Mouse (Mus musculus) G1E (cell line): ENCODE results near the gene Ecel1. TPM values are rescaled to one million over a fixed set of nuclear protein-coding genes. Genes with fewer than 3 reads are reported as not detected.

Source experiments
- ATAC-seq: 2 replicates; pipeline ENCODE4 v1.8.0; 2016; ENCODE audit warnings: mild to moderate bottlenecking; ENCODE audit not compliant: insufficient number of reproducible peaks, poor library complexity, low FRiP score, severe bottlenecking; ENCODE audit errors: extremely low read depth
- DNase-seq: peaks from one replicate; pipeline ENCODE4 v3.0.0; 2012; ENCODE audit warnings: low spot score
- H3K27me3 ChIP-seq: 2 replicates; pipeline ENCODE4 v1.6.1; 2012; ENCODE audit warnings: mild to moderate bottlenecking, low read length, inconsistent platforms; ENCODE audit not compliant: insufficient read depth
- H3K36me3 ChIP-seq: replicated peaks from 2 replicates; pipeline ENCODE3; 2012; ENCODE audit warnings: mild to moderate bottlenecking, inconsistent platforms
- H3K4me1 ChIP-seq: 2 replicates; pipeline ENCODE4 v1.6.1; 2012; ENCODE audit warnings: low read depth, low read length, inconsistent platforms, mixed read lengths; ENCODE audit not compliant: insufficient read depth
- H3K4me3 ChIP-seq: 2 replicates; pipeline ENCODE4 v1.5.1; 2012; ENCODE audit warnings: low read depth, mild to moderate bottlenecking, inconsistent platforms, low read length, moderate library complexity, mixed read lengths
- H3K9me3 ChIP-seq: replicated peaks from 2 replicates; pipeline ENCODE4 v1.6.1; 2012; ENCODE audit warnings: inconsistent platforms
- CTCF ChIP-seq: IDR thresholded peaks from 2 replicates; pipeline ENCODE4 v1.5.1; 2012; ENCODE audit warnings: low read depth, low read length, inconsistent platforms, mixed read lengths
- GATA1 ChIP-seq: IDR thresholded peaks from 2 replicates; pipeline ENCODE4 v1.6.1; 2012; ENCODE audit warnings: borderline replicate concordance, low read length, inconsistent platforms, mixed read lengths
- GATA2 ChIP-seq: IDR thresholded peaks from 2 replicates; pipeline ENCODE4 v1.6.1; 2012; ENCODE audit warnings: low read depth, low read length, inconsistent platforms, borderline replicate concordance
- POLR2AphosphoS5 ChIP-seq: IDR thresholded peaks from 2 replicates; pipeline ENCODE4 v1.6.1; 2012; ENCODE audit warnings: low read depth, low read length, inconsistent platforms; ENCODE audit not compliant: insufficient replicate concordance
- TAL1 ChIP-seq: conservative IDR thresholded peaks from 2 replicates; pipeline ENCODE4 v1.6.1; 2012; ENCODE audit warnings: low read depth, low read length, inconsistent platforms, mixed read lengths
- polyA plus RNA-seq: library from polyadenylated mRNA; stranded (reverse); fragments of >175 nt; gene quantifications from 2 replicates; pipeline ENCODE4 v1.2.3, GENCODE M21; 2012
- total RNA-seq, 2 experiments: library from RNA; stranded (forward) in 1 of 2; stranded (reverse) in 1 of 2; fragments of 200-1000 nt in 1 of 2; fragments of >200 nt in 1 of 2; fragmentation: Nextera tagmentation in 1 of 2; gene quantifications; 2 replicates each; pipeline ENCODE4 v1.2.3; 2014 to 2017

Gene Ecel1
- total and polyA plus RNA-seq, 3 experiments: not detected

GRCm38 (mm10) chr1:87111719-87112354, 44.5 kb downstream of the Ecel1 start:
- Histone ChIP-seq H3K4me3 (no peak overlapping the region), H3K9me3 (no peaks in the 10 kb centered on the region), H3K4me1 (no peaks in the 10 kb centered on the region), H3K27me3 (peaks cover 1% of the 10 kb centered on the region), H3K36me3 (no peaks in the 10 kb centered on the region)
- TF ChIP-seq POLR2AphosphoS5 (no peak), TAL1 (no peak), CTCF (peak; percentile 24; the same call in 1 of the 2 replicates), GATA1 (no peak)
- ATAC-seq (no peak), DNase-seq (no peak)

GRCm38 (mm10) chr1:87108564-87108963, 47.8 kb downstream of the Ecel1 start:
- ATAC-seq (no peak), DNase-seq (no peak)
- no peaks in the 10 kb centered on the region; the same call in none of the 2 replicates for H3K27me3 ChIP-seq
- no peaks in the 10 kb centered on the region for H3K9me3 ChIP-seq
- no peaks in the 10 kb centered on the region for H3K4me1 ChIP-seq
- TF ChIP-seq GATA1 (no peak), POLR2AphosphoS5 (no peak), TAL1 (no peak), CTCF (no peak), GATA2 (no peak)
- H3K4me3 ChIP-seq: no peak overlapping the region
- H3K36me3 ChIP-seq: no peaks in the 10 kb centered on the region

GRCm38 (mm10) chr1:87106536-87106935, 49.8 kb downstream of the Ecel1 start:
- Histone ChIP-seq H3K36me3 (no peaks in the 10 kb centered on the region), H3K4me3 (no peak overlapping the region), H3K27me3 (peaks cover 4% of the 10 kb centered on the region), H3K4me1 (no peaks in the 10 kb centered on the region; the same call in 1 of the 2 replicates), H3K9me3 (no peaks in the 10 kb centered on the region)
- TF ChIP-seq POLR2AphosphoS5 (no peak), CTCF (no peak), GATA2 (no peak), TAL1 (no peak), GATA1 (no peak)
- no peak for DNase-seq
- no peak for ATAC-seq

DNA sequence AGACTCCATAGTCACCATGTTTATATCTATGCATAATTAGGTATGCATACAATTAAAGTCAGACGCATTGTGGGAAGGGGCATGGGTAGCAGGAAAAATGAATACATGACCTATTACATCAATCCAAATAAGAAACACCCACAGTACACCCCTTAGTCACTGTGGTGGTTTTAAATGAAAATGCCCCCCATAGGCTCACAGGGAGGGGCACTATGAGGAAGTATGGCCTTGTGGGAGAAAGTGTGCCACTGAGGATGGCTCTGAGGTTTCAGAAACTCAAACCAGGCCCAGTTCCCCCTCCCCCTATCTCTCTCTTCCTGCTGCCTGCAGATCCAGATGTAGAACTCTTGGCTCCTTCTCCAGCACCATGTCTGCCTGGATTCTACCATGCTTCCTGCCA, 52.4 kb downstream of the Ecel1 start:
- H3K36me3 ChIP-seq: no peaks in the 10 kb centered on the region
- TF ChIP-seq POLR2AphosphoS5 (no peak), TAL1 (no peak), GATA1 (no peak), CTCF (no peak), GATA2 (no peak)
- H3K27me3 ChIP-seq: peaks cover 7% of the 10 kb centered on the region; the same call in 1 of the 2 replicates
- H3K4me3 ChIP-seq: no peak overlapping the region
- ATAC-seq (no peak), DNase-seq (no peak)
- no peaks in the 10 kb centered on the region for H3K9me3 ChIP-seq
- H3K4me1 ChIP-seq: no peaks in the 10 kb centered on the region; the same call in 1 of the 2 replicates

GRCm38 (mm10) chr1:87102114-87102513, 54.2 kb downstream of the Ecel1 start:
- no peak for DNase-seq
- TF ChIP-seq GATA1: no peak
- TF ChIP-seq CTCF: no peak
- TF ChIP-seq POLR2AphosphoS5: no peak
- no peak for TF ChIP-seq TAL1
- TF ChIP-seq GATA2: no peak
- Histone ChIP-seq H3K9me3 (no peaks in the 10 kb centered on the region), H3K36me3 (no peaks in the 10 kb centered on the region), H3K27me3 (peaks cover 7% of the 10 kb centered on the region; the same call in 1 of the 2 replicates), H3K4me3 (no peak overlapping the region), H3K4me1 (no peaks in the 10 kb centered on the region; the same call in none of the 2 replicates)
- ATAC-seq: no peak

DNA sequence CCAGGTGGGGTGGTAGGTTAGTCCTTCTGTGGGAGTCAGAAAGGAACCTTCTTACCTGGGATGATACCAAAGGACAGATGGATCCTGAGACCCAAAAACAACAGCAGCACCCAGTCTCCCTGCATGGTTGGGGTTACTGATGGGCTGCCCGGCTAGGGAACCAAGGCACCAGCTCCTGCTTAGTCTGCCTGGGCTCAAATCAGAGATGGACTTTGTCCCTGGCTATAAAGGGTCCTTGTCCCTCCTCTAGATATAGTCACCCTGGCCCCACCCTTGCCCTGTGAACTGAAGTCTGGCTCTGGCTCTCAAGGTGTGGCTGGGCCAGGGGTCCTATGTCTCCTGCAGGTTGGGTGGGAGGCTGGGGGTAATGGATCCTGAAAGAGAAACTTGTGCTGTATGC, 54.9 kb downstream of the Ecel1 start, which contains the start of gene Alpi:
Alpi (minus strand) TSS at position 196 of the 400 bp plus-strand sequence.
- Histone ChIP-seq H3K4me1 (no peaks in the 10 kb centered on the region; the same call in none of the 2 replicates), H3K27me3 (peaks cover 7% of the 10 kb centered on the region; the same call in 1 of the 2 replicates), H3K9me3 (no peaks in the 10 kb centered on the region), H3K36me3 (no peaks in the 10 kb centered on the region), H3K4me3 (peak within 1 kb of the TSS; percentile 3; the same call in 1 of the 2 replicates)
- ATAC-seq (no peak), DNase-seq (no peak)
- TF ChIP-seq GATA2: no peak
- no peak for TF ChIP-seq POLR2AphosphoS5
- no peak for TF ChIP-seq TAL1
- TF ChIP-seq CTCF: no peak
- no peak for TF ChIP-seq GATA1
